Mouse (Mus musculus): Measurements from ENCODE around the gene Tbx10. TPM values are rescaled to one million over a fixed set of nuclear protein-coding genes. Genes with fewer than 3 reads are reported as not detected.

The Tbx10 gene
- total RNA-seq, 1 experiment = not detected

GRCm38 (mm10) chr19:3947813-3948212 lies 44.7 kb upstream of the Tbx10 start:
- no peak overlapping the region for H3K9ac ChIP-seq (ENCODE audit: insufficient read depth, low read depth, low read length, poor library complexity, severe bottlenecking)
- no peaks in the 10 kb centered on the region for H3K9me3 ChIP-seq (ENCODE audit: control insufficient read depth, insufficient read depth, low read depth, low read length)
- no peak for TF ChIP-seq ZNF384 (IDR thresholded peaks at IDR 0.05; ENCODE audit: low read depth, low read length)
- TF ChIP-seq CHD2 (IDR thresholded peaks at IDR 0.05; ENCODE audit: low read depth, low read length) = no peak
- TF ChIP-seq ZC3H11A (IDR thresholded peaks at IDR 0.05; ENCODE audit: borderline replicate concordance, low read depth, low read length) = no peak
- TF ChIP-seq MAFK (IDR thresholded peaks at IDR 0.05; ENCODE audit: insufficient read depth, low read depth, low read length) = no peak
- no peak overlapping the region for H3K4me3 ChIP-seq (ENCODE audit: insufficient read depth in 1 of 2, low read depth in 1 of 2, low read length in 2 of 2, poor library complexity in 1 of 2, severe bottlenecking in 1 of 2)
- DNase-seq (ENCODE audit: low read depth, low spot score) = no peak
- no peak overlapping the region for H3K27ac ChIP-seq (ENCODE audit: insufficient read depth, low read depth, low read length, poor library complexity, severe bottlenecking)
- peaks cover 0 to 5% of the 10 kb centered on the region in 2 experiments; a peak in 1 of 4 replicates for H3K4me1 ChIP-seq (ENCODE audit: control insufficient read depth in 2 of 2, insufficient read depth in 2 of 2, low read length in 2 of 2, poor library complexity in 1 of 2)
- no peaks in the 10 kb centered on the region for H3K36me3 ChIP-seq (ENCODE audit: control insufficient read depth, insufficient read depth, low read length, poor library complexity, severe bottlenecking)
- in situ Hi-C loops (cut with MboI; ENCODE audit: low sequenced_read_pairs in 2 of 2, unreplicated experiment in 2 of 2) = no loop called here

GRCm38 (mm10) chr19:3948546-3948945 lies 44.0 kb upstream of the Tbx10 start:
- in situ Hi-C loops (cut with MboI; ENCODE audit: low sequenced_read_pairs in 2 of 2, unreplicated experiment in 2 of 2) = no loop called here
- Histone ChIP-seq H3K27ac (ENCODE audit: insufficient read depth, low read depth, low read length, poor library complexity, severe bottlenecking) (no peak overlapping the region), H3K4me1 (ENCODE audit: control insufficient read depth in 2 of 2, insufficient read depth in 2 of 2, low read length in 2 of 2, poor library complexity in 1 of 2) (peaks cover 0 to 3% of the 10 kb centered on the region in 2 experiments; a peak in 1 of 4 replicates), H3K36me3 (ENCODE audit: control insufficient read depth, insufficient read depth, low read length, poor library complexity, severe bottlenecking) (no peaks in the 10 kb centered on the region), H3K9ac (ENCODE audit: insufficient read depth, low read depth, low read length, poor library complexity, severe bottlenecking) (peak overlapping the region; percentile 35), H3K4me3 (ENCODE audit: insufficient read depth in 1 of 2, low read depth in 1 of 2, low read length in 2 of 2, poor library complexity in 1 of 2, severe bottlenecking in 1 of 2) (peak overlapping the region in 1 of 2 experiments; percentile 26; a peak in 1 of 4 replicates), H3K9me3 (ENCODE audit: control insufficient read depth, insufficient read depth, low read depth, low read length) (no peaks in the 10 kb centered on the region)
- TF ChIP-seq HCFC1 (IDR thresholded peaks at IDR 0.05; ENCODE audit: borderline replicate concordance, insufficient read depth, low read length) (no peak), ZC3H11A (IDR thresholded peaks at IDR 0.05; ENCODE audit: borderline replicate concordance, low read depth, low read length) (no peak), CHD2 (IDR thresholded peaks at IDR 0.05; ENCODE audit: low read depth, low read length) (no peak), MAFK (IDR thresholded peaks at IDR 0.05; ENCODE audit: insufficient read depth, low read depth, low read length) (no peak)
- DNase-seq (ENCODE audit: low read depth, low spot score) = no peak

GRCm38 (mm10) chr19:3950331-3950730 lies 42.2 kb upstream of the Tbx10 start:
- in situ Hi-C loops (cut with MboI; ENCODE audit: low sequenced_read_pairs in 2 of 2, unreplicated experiment in 2 of 2) = no loop called here
- TF ChIP-seq ZC3H11A (IDR thresholded peaks at IDR 0.05; ENCODE audit: borderline replicate concordance, low read depth, low read length) = no peak
- 0 out of 2 replicates have a peak, but pooled peaks have one; percentile 23 for TF ChIP-seq MAFK (IDR thresholded peaks at IDR 0.05; ENCODE audit: insufficient read depth, low read depth, low read length)
- H3K9ac ChIP-seq (ENCODE audit: insufficient read depth, low read depth, low read length, poor library complexity, severe bottlenecking) = no peak overlapping the region
- DNase-seq (ENCODE audit: low read depth, low spot score) = no peak
- H3K4me3 ChIP-seq (ENCODE audit: insufficient read depth in 1 of 2, low read depth in 1 of 2, low read length in 2 of 2, poor library complexity in 1 of 2, severe bottlenecking in 1 of 2) = no peak overlapping the region
- no peak overlapping the region for H3K27ac ChIP-seq (ENCODE audit: insufficient read depth, low read depth, low read length, poor library complexity, severe bottlenecking)
- peaks cover 0 to 3% of the 10 kb centered on the region in 2 experiments; a peak in 1 of 4 replicates for H3K4me1 ChIP-seq (ENCODE audit: control insufficient read depth in 2 of 2, insufficient read depth in 2 of 2, low read length in 2 of 2, poor library complexity in 1 of 2)
- H3K36me3 ChIP-seq (ENCODE audit: control insufficient read depth, insufficient read depth, low read length, poor library complexity, severe bottlenecking) = no peaks in the 10 kb centered on the region
- no peaks in the 10 kb centered on the region for H3K9me3 ChIP-seq (ENCODE audit: control insufficient read depth, insufficient read depth, low read depth, low read length)

- in situ Hi-C loops (cut with MboI; ENCODE audit: low sequenced_read_pairs in 2 of 2, unreplicated experiment in 2 of 2) = no loop called here
- no peaks in the 10 kb centered on the region for H3K4me1 ChIP-seq (ENCODE audit: control insufficient read depth in 2 of 2, insufficient read depth in 2 of 2, low read length in 2 of 2, poor library complexity in 1 of 2)
- H3K9ac ChIP-seq (ENCODE audit: insufficient read depth, low read depth, low read length, poor library complexity, severe bottlenecking) = no peak overlapping the region
- no peaks in the 10 kb centered on the region for H3K9me3 ChIP-seq (ENCODE audit: control insufficient read depth, insufficient read depth, low read depth, low read length)
- H3K36me3 ChIP-seq (ENCODE audit: control insufficient read depth, insufficient read depth, low read length, poor library complexity, severe bottlenecking) = no peaks in the 10 kb centered on the region
- H3K4me3 ChIP-seq (ENCODE audit: insufficient read depth in 1 of 2, low read depth in 1 of 2, low read length in 2 of 2, poor library complexity in 1 of 2, severe bottlenecking in 1 of 2) = no peak overlapping the region
- H3K27ac ChIP-seq (ENCODE audit: insufficient read depth, low read depth, low read length, poor library complexity, severe bottlenecking) = no peak overlapping the region
- TF ChIP-seq ZNF384 (IDR thresholded peaks at IDR 0.05; ENCODE audit: low read depth, low read length) (no peak), MAFK (IDR thresholded peaks at IDR 0.05; ENCODE audit: insufficient read depth, low read depth, low read length) (no peak), CHD2 (IDR thresholded peaks at IDR 0.05; ENCODE audit: low read depth, low read length) (no peak), ZC3H11A (IDR thresholded peaks at IDR 0.05; ENCODE audit: borderline replicate concordance, low read depth, low read length) (no peak), HCFC1 (IDR thresholded peaks at IDR 0.05; ENCODE audit: borderline replicate concordance, insufficient read depth, low read length) (no peak)
- no peak for DNase-seq (ENCODE audit: low read depth, low spot score)
These were observed 41.1 kb upstream of the Tbx10 start for GRCm38 (mm10) chr19:3951461-3951860.

- in situ Hi-C loops (cut with MboI; ENCODE audit: low sequenced_read_pairs in 2 of 2, unreplicated experiment in 2 of 2) = no loop called here
- no peak overlapping the region for H3K9ac ChIP-seq (ENCODE audit: insufficient read depth, low read depth, low read length, poor library complexity, severe bottlenecking)
- H3K9me3 ChIP-seq (ENCODE audit: control insufficient read depth, insufficient read depth, low read depth, low read length) = no peaks in the 10 kb centered on the region
- H3K27ac ChIP-seq (ENCODE audit: insufficient read depth, low read depth, low read length, poor library complexity, severe bottlenecking) = no peak overlapping the region
- no peak for DNase-seq (ENCODE audit: low read depth, low spot score)
- H3K36me3 ChIP-seq (ENCODE audit: control insufficient read depth, insufficient read depth, low read length, poor library complexity, severe bottlenecking) = no peaks in the 10 kb centered on the region
- H3K4me1 ChIP-seq (ENCODE audit: control insufficient read depth in 2 of 2, insufficient read depth in 2 of 2, low read length in 2 of 2, poor library complexity in 1 of 2) = no peaks in the 10 kb centered on the region
- H3K4me3 ChIP-seq (ENCODE audit: insufficient read depth in 1 of 2, low read depth in 1 of 2, low read length in 2 of 2, poor library complexity in 1 of 2, severe bottlenecking in 1 of 2) = no peak overlapping the region
- TF ChIP-seq HCFC1 (IDR thresholded peaks at IDR 0.05; ENCODE audit: borderline replicate concordance, insufficient read depth, low read length) (no peak), ZC3H11A (IDR thresholded peaks at IDR 0.05; ENCODE audit: borderline replicate concordance, low read depth, low read length) (no peak), CHD2 (IDR thresholded peaks at IDR 0.05; ENCODE audit: low read depth, low read length) (no peak), MAFK (IDR thresholded peaks at IDR 0.05; ENCODE audit: insufficient read depth, low read depth, low read length) (no peak), ZNF384 (IDR thresholded peaks at IDR 0.05; ENCODE audit: low read depth, low read length) (no peak)
These were observed 40.5 kb upstream of the Tbx10 start for GRCm38 (mm10) chr19:3952099-3952498.
